Mouse (Mus musculus) MEL (cell line): ENCODE results near the gene Slc39a11. TPM values are rescaled to one million over a fixed set of nuclear protein-coding genes. Genes with fewer than 3 reads are reported as not detected.
"Not testable (repeated sequence)": the region's sequence is repeated elsewhere in the genome, so short reads cannot be mapped to it uniquely, and the experiment has no call there.

ENCODE experiments used
- DNase-seq: peaks from one replicate; pipeline ENCODE4 v3.0.0; 2011; ENCODE audit warnings: low read depth, low spot score
- H3K27ac ChIP-seq: 2 replicates; pipeline ENCODE4 v1.5.1; 2012; ENCODE audit warnings: low read depth, mild to moderate bottlenecking, control low read depth, low read length, moderate library complexity; ENCODE audit not compliant: control insufficient read depth
- H3K27me3 ChIP-seq, 2 experiments: fragments of 150-350 bp in 1 of 2; sonication (generic) in 1 of 2; 2 replicates each; pipeline ENCODE4 v1.6.1; 2012; ENCODE audit warnings: low read length in 2 of 2, mild to moderate bottlenecking in 2 of 2, improper control_type of control experiment in 1 of 2, moderate library complexity in 1 of 2; ENCODE audit not compliant: insufficient read depth in 2 of 2, control insufficient read depth in 1 of 2
- H3K36me3 ChIP-seq, 2 experiments: 2 replicates each; pipeline ENCODE4 v1.6.1; 2012 to 2014; ENCODE audit warnings: low read length in 2 of 2, improper control_type of control experiment in 1 of 2, inconsistent platforms in 1 of 2, mild to moderate bottlenecking in 1 of 2; ENCODE audit not compliant: insufficient read depth in 2 of 2, control insufficient read depth in 1 of 2
- H3K4me1 ChIP-seq, 2 experiments: fragments of 150-350 bp in 1 of 2; sonication (generic) in 1 of 2; 2 replicates each; pipeline ENCODE4 v1.6.1; 2012; ENCODE audit warnings: low read length in 2 of 2, improper control_type of control experiment in 1 of 2, mild to moderate bottlenecking in 1 of 2; ENCODE audit not compliant: insufficient read depth in 2 of 2, control insufficient read depth in 1 of 2
- H3K4me3 ChIP-seq, 2 experiments: fragments of 150-350 bp in 1 of 2; sonication (generic) in 1 of 2; 2 replicates each; pipeline ENCODE4 v1.5.1; 2012; ENCODE audit warnings: low read depth in 2 of 2, low read length in 2 of 2, mild to moderate bottlenecking in 2 of 2, moderate library complexity in 2 of 2, control low read depth in 1 of 2, improper control_type of control experiment in 1 of 2; ENCODE audit not compliant: control insufficient read depth in 1 of 2, insufficient read depth in 1 of 2
- H3K79me2 ChIP-seq: 2 replicates; pipeline ENCODE4 v1.6.1; 2012; ENCODE audit warnings: mild to moderate bottlenecking, low read length, moderate library complexity; ENCODE audit not compliant: control insufficient read depth, poor library complexity, insufficient read depth
- H3K9ac ChIP-seq: 2 replicates; pipeline ENCODE4 v1.6.1; 2012; ENCODE audit warnings: low read depth, mild to moderate bottlenecking, control low read depth, low read length, moderate library complexity; ENCODE audit not compliant: control insufficient read depth, poor library complexity, severe bottlenecking
- H3K9me3 ChIP-seq: fragments of 150-350 bp; sonication (generic); replicated peaks from 2 replicates; pipeline ENCODE4 v1.6.1; 2012; ENCODE audit warnings: mild to moderate bottlenecking, low read length, improper control_type of control experiment, moderate library complexity; ENCODE audit not compliant: insufficient read depth
- BHLHE40 ChIP-seq: IDR thresholded peaks from 2 replicates; pipeline ENCODE4 v1.6.1; 2012; ENCODE audit warnings: low read depth, mild to moderate bottlenecking, inconsistent platforms, low read length, improper control_type of control experiment, borderline replicate concordance
- CTCF ChIP-seq, 3 experiments: IDR thresholded peaks in 2 of 3; conservative IDR thresholded peaks in 1 of 3; 2 replicates each; pipeline ENCODE4 v1.5.1; 2011 to 2012; ENCODE audit warnings: low read length in 3 of 3, low read depth in 2 of 3, mild to moderate bottlenecking in 2 of 3, improper control_type of control experiment in 1 of 3, inconsistent platforms in 1 of 3, mixed read lengths in 1 of 3, moderate library complexity in 1 of 3; ENCODE audit not compliant: control insufficient read depth in 1 of 3, insufficient read depth in 1 of 3, poor library complexity in 1 of 3, severe bottlenecking in 1 of 3
- ELF1 ChIP-seq: IDR thresholded peaks from 2 replicates; pipeline ENCODE4 v1.6.1; 2014; ENCODE audit warnings: low read depth, mild to moderate bottlenecking, inconsistent platforms, low read length, improper control_type of control experiment, moderate library complexity
- ETS1 ChIP-seq: IDR thresholded peaks from 2 replicates; pipeline ENCODE4 v1.6.1; 2012; ENCODE audit warnings: low read depth, mild to moderate bottlenecking, inconsistent platforms, low read length, improper control_type of control experiment, moderate library complexity
- GABPA ChIP-seq: IDR thresholded peaks from 2 replicates; pipeline ENCODE4 v1.6.1; 2012; ENCODE audit warnings: low read depth, mild to moderate bottlenecking, inconsistent platforms, low read length, improper control_type of control experiment, moderate library complexity
- KAT2A ChIP-seq: conservative IDR thresholded peaks from 2 replicates; pipeline ENCODE4 v1.6.1; 2012; ENCODE audit warnings: low read depth, low read length, improper control_type of control experiment, inconsistent platforms
- MAX ChIP-seq: IDR thresholded peaks from 2 replicates; pipeline ENCODE4 v1.6.1; 2011; ENCODE audit warnings: low read length, improper control_type of control experiment
- MEF2A ChIP-seq: IDR thresholded peaks from 2 replicates; pipeline ENCODE4 v1.6.1; 2014; ENCODE audit warnings: low read depth, mild to moderate bottlenecking, inconsistent platforms, low read length, improper control_type of control experiment; ENCODE audit not compliant: poor library complexity, insufficient replicate concordance, severe bottlenecking; ENCODE audit errors: extremely low read depth
- MYB ChIP-seq: IDR thresholded peaks from 2 replicates; pipeline ENCODE4 v1.6.1; 2011; ENCODE audit warnings: mild to moderate bottlenecking, low read depth, low read length, improper control_type of control experiment
- MYC ChIP-seq: IDR thresholded peaks from 2 replicates; pipeline ENCODE4 v1.6.1; 2011; ENCODE audit warnings: low read depth, mild to moderate bottlenecking, low read length, improper control_type of control experiment, moderate library complexity
- NELFE ChIP-seq: IDR thresholded peaks from 2 replicates; pipeline ENCODE4 v1.6.1; 2011; ENCODE audit warnings: low read depth, low read length, improper control_type of control experiment
- POLR2AphosphoS5 ChIP-seq: IDR thresholded peaks from 2 replicates; pipeline ENCODE4 v1.6.1; 2012; ENCODE audit warnings: low read depth, borderline replicate concordance, mild to moderate bottlenecking, inconsistent platforms, low read length, moderate library complexity, mixed read lengths
- RCOR1 ChIP-seq: IDR thresholded peaks from 2 replicates; pipeline ENCODE4 v1.6.1; 2012; ENCODE audit warnings: low read depth, mild to moderate bottlenecking, inconsistent platforms, low read length, improper control_type of control experiment
- SIN3A ChIP-seq: IDR thresholded peaks from 2 replicates; pipeline ENCODE4 v1.6.1; 2012; ENCODE audit warnings: low read length, improper control_type of control experiment, inconsistent platforms
- TAL1 ChIP-seq: IDR thresholded peaks from 2 replicates; pipeline ENCODE4 v1.6.1; 2012; ENCODE audit warnings: mild to moderate bottlenecking, inconsistent platforms, low read length, moderate library complexity, mixed read lengths
- TCF12 ChIP-seq: IDR thresholded peaks from 2 replicates; pipeline ENCODE4 v1.6.1; 2014; ENCODE audit warnings: low read depth, mild to moderate bottlenecking, inconsistent platforms, low read length, improper control_type of control experiment, moderate library complexity
- ZC3H11A ChIP-seq: IDR thresholded peaks from 2 replicates; pipeline ENCODE4 v1.6.1; 2012; ENCODE audit warnings: low read depth, mild to moderate bottlenecking, inconsistent platforms, low read length, improper control_type of control experiment
- polyA plus RNA-seq, 2 experiments: library from polyadenylated mRNA; stranded (reverse) in 1 of 2; unstranded in 1 of 2; fragments of >175 nt in 1 of 2; fragments of >200 nt in 1 of 2; gene quantifications; 2 replicates each; pipeline versions ENCODE4 v1.2.1 to v1.2.4; 2012; ENCODE audit warnings: low replicate concordance in 2 of 2, low read depth in 1 of 2; ENCODE audit not compliant: insufficient read length in 2 of 2, insufficient read depth in 1 of 2, missing spikeins in 1 of 2
- total RNA-seq: library from RNA; depleted of rRNA; stranded (reverse); fragments of 300-350 nt; gene quantifications from 2 replicates; pipeline ENCODE4 v1.2.3, GENCODE M21; 2012

The Slc39a11 gene
- total and polyA plus RNA-seq, 3 experiments = 34.2 to 45.6 TPM; not detected in 1

- no peaks in the 10 kb centered on the region for H3K36me3 ChIP-seq
- H3K4me3 ChIP-seq = no peak overlapping the region
- DNase-seq = no peak
- H3K9me3 ChIP-seq = no peaks in the 10 kb centered on the region
- H3K9ac ChIP-seq = no peak overlapping the region
- H3K4me1 ChIP-seq = no peaks in the 10 kb centered on the region
- H3K27ac ChIP-seq = no peak overlapping the region
- H3K27me3 ChIP-seq = no peaks in the 10 kb centered on the region
- H3K79me2 ChIP-seq = no peaks in the 10 kb centered on the region
- no peak for TF ChIP-seq MYC
Measured at GRCm38 (mm10) chr11:113571616-113572015, 78.3 kb downstream of the Slc39a11 start.

GRCm38 (mm10) chr11:113568999-113569398 is 80.9 kb downstream of the Slc39a11 start:
- H3K27ac ChIP-seq = no peak overlapping the region
- no peaks in the 10 kb centered on the region for H3K27me3 ChIP-seq
- H3K36me3 ChIP-seq = peaks cover 0 to 7% of the 10 kb centered on the region in 2 experiments; a peak in 2 of 4 replicates
- no peak for DNase-seq
- no peak overlapping the region for H3K4me3 ChIP-seq
- no peak overlapping the region for H3K9ac ChIP-seq
- H3K79me2 ChIP-seq = peaks cover 5% of the 10 kb centered on the region
- peaks cover 3 to 8% of the 10 kb centered on the region in 2 experiments; a peak in 2 of 4 replicates for H3K4me1 ChIP-seq
- no peaks in the 10 kb centered on the region for H3K9me3 ChIP-seq
- TF ChIP-seq POLR2AphosphoS5 (no peak), BHLHE40 (no peak), KAT2A (no peak)

GRCm38 (mm10) chr11:113567926-113568325 is 82.0 kb downstream of the Slc39a11 start:
- H3K4me3 ChIP-seq, H3K4me1 ChIP-seq, DNase-seq, H3K36me3 ChIP-seq, H3K9me3 ChIP-seq, H3K9ac ChIP-seq, H3K27me3 ChIP-seq, H3K27ac ChIP-seq, H3K79me2 ChIP-seq: not testable (repeated sequence)

GRCm38 (mm10) chr11:113565006-113565995 is 84.6 kb downstream of the Slc39a11 start:
- Histone ChIP-seq H3K79me2 (peaks cover 5% of the 10 kb centered on the region), H3K9me3 (no peaks in the 10 kb centered on the region), H3K4me3 (peak overlapping the region; percentile 86 to 100), H3K27me3 (no peaks in the 10 kb centered on the region), H3K27ac (no peak overlapping the region; the same call in 1 of the 2 replicates), H3K36me3 (peaks cover 0 to 7% of the 10 kb centered on the region in 2 experiments; a peak in 2 of 4 replicates), H3K4me1 (peaks cover 3 to 8% of the 10 kb centered on the region in 2 experiments; a peak in 2 of 4 replicates), H3K9ac (peak overlapping the region; percentile 84)
- DNase-seq = peak; percentile 98
- TF ChIP-seq ETS1 (0 out of 2 replicates have a peak, but pooled peaks have one; percentile 21), MYB (peak; percentile 76), SIN3A (peak; percentile 99), TCF12 (peak; percentile 51), TAL1 (no peak), GABPA (no peak), KAT2A (no peak), CTCF (IDR thresholded peaks at IDR 0.05 in 2 of 3, conservative IDR thresholded peaks at IDR 0.05 in 1 of 3; ENCODE audit: control insufficient read depth in 1 of 3, insufficient read depth in 1 of 3, low read depth in 2 of 3, low read length in 3 of 3, poor library complexity in 1 of 3, severe bottlenecking in 1 of 3) (no peak), ELF1 (peak; percentile 95), ZC3H11A (no peak), MYC (peak; percentile 95), NELFE (peak; percentile 64), MAX (peak; percentile 95), MEF2A (0 out of 2 replicates have a peak, but pooled peaks have one; percentile 2), RCOR1 (peak; percentile 46; the same call in 1 of the 2 replicates)
